Mouse (Mus musculus): Measurements from ENCODE around the gene Igdcc3. TPM values are rescaled to one million over a fixed set of nuclear protein-coding genes. Genes with fewer than 3 reads are reported as not detected.
"Not testable (repeated sequence)": the region's sequence is repeated elsewhere in the genome, so short reads cannot be mapped to it uniquely, and the experiment has no call there.

Igdcc3 gene
- polyA plus RNA-seq, 1 experiment from 2014 or later = 0.12 TPM

DNA sequence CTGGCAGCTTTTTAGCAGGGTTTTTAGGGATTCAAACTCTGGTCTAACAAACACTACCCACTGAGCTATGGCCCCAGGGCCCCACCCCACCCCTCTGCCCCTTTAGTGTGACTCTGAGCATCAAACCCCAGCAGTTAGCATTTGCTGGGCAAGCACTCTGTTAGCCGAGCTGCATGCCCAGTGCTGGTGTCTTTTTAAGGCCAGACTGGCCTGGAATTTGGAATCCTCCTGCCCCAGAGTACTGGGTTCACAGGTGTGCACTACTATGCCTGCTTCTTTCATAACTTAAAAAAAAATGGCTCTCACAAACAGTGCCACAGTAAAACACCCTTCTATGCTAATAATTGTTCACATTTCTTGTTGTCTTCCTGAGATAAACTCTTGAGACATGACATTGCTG is 77.9 kb downstream of the Igdcc3 start:
- Histone ChIP-seq H3K9me3 (ENCODE audit: control insufficient read depth, low read length) (no peaks in the 10 kb centered on the region), H3K4me2 (ENCODE audit: low read depth, low read length) (no peak overlapping the region), H3K27ac (ENCODE audit: low read length) (no peak overlapping the region), H3K36me3 (ENCODE audit: control insufficient read depth, insufficient read depth, low read length) (no peaks in the 10 kb centered on the region), H3K27me3 (replicated peaks; ENCODE audit: control insufficient read depth, insufficient read depth, low read length) (no peaks in the 10 kb centered on the region), H3K4me1 (ENCODE audit: control insufficient read depth, insufficient read depth, low read length) (peaks cover 18% of the 10 kb centered on the region), H3K4me3 (ENCODE audit: low read length) (no peak overlapping the region), H3K9ac (ENCODE audit: low read depth, low read length) (no peak overlapping the region)
- 62% methylated on average over 1 of the region's 1 CpGs for WGBS
- no peak for ATAC-seq

DNA sequence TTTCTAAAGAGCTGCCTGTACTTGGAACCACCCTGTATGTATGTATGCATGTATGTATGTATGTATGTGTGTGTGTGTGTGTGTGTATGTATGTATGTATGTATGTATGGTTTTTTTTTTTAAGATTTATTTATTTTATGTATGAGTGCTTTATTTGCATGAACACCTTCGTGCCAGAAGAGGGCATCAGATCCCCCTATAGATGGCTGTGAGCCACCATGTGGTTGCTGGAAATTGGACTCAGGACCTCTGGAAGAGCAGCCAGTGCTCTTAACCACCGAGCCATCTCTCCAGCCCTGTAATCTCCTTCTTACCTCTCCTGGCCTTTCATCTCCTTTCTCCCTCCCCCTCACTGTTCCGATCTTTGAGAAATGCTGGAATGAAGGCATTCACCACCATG is 79.4 kb downstream of the Igdcc3 start:
- not testable (repeated sequence) for H3K27ac ChIP-seq (ENCODE audit: low read length); H3K4me3 ChIP-seq (ENCODE audit: low read length); H3K9me3 ChIP-seq (ENCODE audit: control insufficient read depth, low read length); H3K4me2 ChIP-seq (ENCODE audit: low read depth, low read length); H3K9ac ChIP-seq (ENCODE audit: low read depth, low read length); ATAC-seq; H3K27me3 ChIP-seq (replicated peaks; ENCODE audit: control insufficient read depth, insufficient read depth, low read length); H3K36me3 ChIP-seq (ENCODE audit: control insufficient read depth, insufficient read depth, low read length)
- H3K4me1 ChIP-seq (ENCODE audit: control insufficient read depth, insufficient read depth, low read length) = peaks cover 18% of the 10 kb centered on the region
- 39% methylated on average over 3 of the region's 3 CpGs for WGBS

DNA sequence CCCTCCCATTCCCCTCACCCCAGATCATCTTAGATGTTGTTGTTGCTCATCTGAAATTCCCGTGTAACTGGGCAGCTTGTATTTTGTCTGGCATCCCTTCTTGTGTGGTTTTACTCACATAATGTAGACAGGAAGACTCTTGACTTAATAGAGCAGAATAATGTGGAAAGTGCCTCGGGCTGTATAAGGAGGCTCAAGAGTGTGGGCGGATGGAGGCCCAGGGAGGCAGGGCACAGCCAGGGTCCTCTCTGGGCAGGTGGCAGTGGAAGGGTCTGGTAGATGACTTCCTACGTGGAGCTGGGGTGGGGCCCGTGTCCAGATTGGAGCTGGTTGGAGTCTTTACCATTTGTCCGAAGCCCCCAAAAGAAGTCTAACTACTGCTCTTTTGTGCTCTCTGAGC is 82.9 kb downstream of the Igdcc3 start:
- Histone ChIP-seq H3K4me2 (ENCODE audit: low read depth, low read length) (no peak overlapping the region), H3K36me3 (ENCODE audit: control insufficient read depth, insufficient read depth, low read length) (no peaks in the 10 kb centered on the region), H3K27me3 (replicated peaks; ENCODE audit: control insufficient read depth, insufficient read depth, low read length) (no peaks in the 10 kb centered on the region), H3K9ac (ENCODE audit: low read depth, low read length) (no peak overlapping the region), H3K4me1 (ENCODE audit: control insufficient read depth, insufficient read depth, low read length) (no peaks in the 10 kb centered on the region), H3K9me3 (ENCODE audit: control insufficient read depth, low read length) (no peaks in the 10 kb centered on the region), H3K27ac (ENCODE audit: low read length) (no peak overlapping the region), H3K4me3 (ENCODE audit: low read length) (no peak overlapping the region)
- 78% methylated on average over 6 of the region's 6 CpGs for WGBS
- ATAC-seq = no peak

DNA sequence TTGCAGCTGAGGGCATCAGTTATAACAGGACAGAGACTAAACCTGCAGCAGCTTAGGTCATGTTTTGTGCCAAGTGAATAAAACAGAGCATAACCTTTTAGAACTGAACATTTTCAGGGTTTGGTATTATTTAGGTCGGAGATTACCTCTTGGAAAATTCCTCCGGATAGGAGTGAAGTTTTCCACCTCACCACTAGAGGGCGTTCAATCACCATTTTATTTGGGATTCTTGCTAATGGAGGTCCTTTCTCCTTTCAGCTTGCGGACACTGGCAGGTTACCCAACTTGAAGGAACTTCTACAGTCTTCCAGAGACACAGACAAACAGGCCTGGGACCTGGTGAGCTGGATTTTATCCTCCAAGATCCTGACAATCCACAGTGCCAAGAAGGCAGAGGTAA is 84.8 kb downstream of the Igdcc3 start:
- Histone ChIP-seq H3K27me3 (replicated peaks; ENCODE audit: control insufficient read depth, insufficient read depth, low read length) (no peaks in the 10 kb centered on the region), H3K27ac (ENCODE audit: low read length) (no peak overlapping the region), H3K9ac (ENCODE audit: low read depth, low read length) (no peak overlapping the region), H3K36me3 (ENCODE audit: control insufficient read depth, insufficient read depth, low read length) (0 out of 2 replicates have a peak, but pooled peaks cover 2% of the 10 kb centered on the region), H3K9me3 (ENCODE audit: control insufficient read depth, low read length) (no peaks in the 10 kb centered on the region), H3K4me2 (ENCODE audit: low read depth, low read length) (no peak overlapping the region), H3K4me3 (ENCODE audit: low read length) (no peak overlapping the region), H3K4me1 (ENCODE audit: control insufficient read depth, insufficient read depth, low read length) (no peaks in the 10 kb centered on the region)
- ATAC-seq = no peak
- 42% methylated on average over 4 of the region's 4 CpGs for WGBS

DNA sequence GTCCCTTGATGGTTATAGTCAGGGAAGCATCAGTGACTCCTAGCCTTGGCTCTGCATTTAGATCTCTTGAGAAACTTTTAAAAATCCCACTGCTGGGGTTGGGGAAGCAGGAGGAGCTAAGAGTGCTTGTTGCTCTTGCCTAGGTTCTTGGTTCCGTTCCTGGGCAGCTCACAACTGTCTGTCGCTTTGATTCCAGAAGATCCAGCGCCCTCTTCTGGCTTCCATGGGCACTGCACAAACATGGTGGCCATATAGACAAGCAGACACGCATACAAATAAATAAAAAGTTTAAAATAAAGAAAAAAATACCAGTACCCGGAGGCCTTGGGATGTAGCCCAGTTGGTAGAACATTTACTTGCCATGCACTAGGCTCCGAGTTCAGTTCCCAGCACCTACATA is 89.3 kb downstream of the Igdcc3 start:
- Histone ChIP-seq H3K27ac (ENCODE audit: low read length) (no peak overlapping the region), H3K27me3 (replicated peaks; ENCODE audit: control insufficient read depth, insufficient read depth, low read length) (no peaks in the 10 kb centered on the region), H3K4me3 (ENCODE audit: low read length) (no peak overlapping the region), H3K9me3 (ENCODE audit: control insufficient read depth, low read length) (no peaks in the 10 kb centered on the region), H3K36me3 (ENCODE audit: control insufficient read depth, insufficient read depth, low read length) (peaks cover 2% of the 10 kb centered on the region; the same call in 1 of the 2 replicates), H3K4me2 (ENCODE audit: low read depth, low read length) (no peak overlapping the region), H3K9ac (ENCODE audit: low read depth, low read length) (no peak overlapping the region), H3K4me1 (ENCODE audit: control insufficient read depth, insufficient read depth, low read length) (no peaks in the 10 kb centered on the region)
- ATAC-seq = no peak
- WGBS = 77% methylated on average over 6 of the region's 6 CpGs

DNA sequence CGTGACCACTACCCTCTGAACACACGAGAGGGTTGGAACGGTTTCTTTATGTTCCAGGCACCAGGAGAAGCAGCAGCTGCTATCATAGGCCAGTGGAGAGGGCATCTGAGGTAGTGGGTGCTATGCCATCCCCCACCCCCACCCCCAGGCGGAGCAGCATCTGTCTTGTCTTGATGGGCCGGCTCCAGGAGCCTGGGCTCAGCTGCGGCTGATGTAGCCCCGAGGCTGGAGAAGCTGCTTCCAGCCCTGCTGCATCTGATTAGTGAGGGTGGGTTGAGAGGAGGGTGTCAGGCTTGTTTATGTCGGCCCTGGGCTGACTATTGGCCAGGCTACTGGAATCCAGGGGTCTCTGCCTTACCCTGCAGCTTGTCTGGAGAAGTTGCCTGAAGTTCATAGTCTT is 90.3 kb downstream of the Igdcc3 start:
- 64% methylated on average over 8 of the region's 8 CpGs for WGBS
- Histone ChIP-seq H3K4me1 (ENCODE audit: control insufficient read depth, insufficient read depth, low read length) (no peaks in the 10 kb centered on the region), H3K27me3 (replicated peaks; ENCODE audit: control insufficient read depth, insufficient read depth, low read length) (no peaks in the 10 kb centered on the region), H3K36me3 (ENCODE audit: control insufficient read depth, insufficient read depth, low read length) (peaks cover 2% of the 10 kb centered on the region), H3K27ac (ENCODE audit: low read length) (no peak overlapping the region), H3K4me2 (ENCODE audit: low read depth, low read length) (no peak overlapping the region), H3K9me3 (ENCODE audit: control insufficient read depth, low read length) (no peaks in the 10 kb centered on the region), H3K9ac (ENCODE audit: low read depth, low read length) (no peak overlapping the region), H3K4me3 (ENCODE audit: low read length) (no peak overlapping the region)
- no peak for ATAC-seq

DNA sequence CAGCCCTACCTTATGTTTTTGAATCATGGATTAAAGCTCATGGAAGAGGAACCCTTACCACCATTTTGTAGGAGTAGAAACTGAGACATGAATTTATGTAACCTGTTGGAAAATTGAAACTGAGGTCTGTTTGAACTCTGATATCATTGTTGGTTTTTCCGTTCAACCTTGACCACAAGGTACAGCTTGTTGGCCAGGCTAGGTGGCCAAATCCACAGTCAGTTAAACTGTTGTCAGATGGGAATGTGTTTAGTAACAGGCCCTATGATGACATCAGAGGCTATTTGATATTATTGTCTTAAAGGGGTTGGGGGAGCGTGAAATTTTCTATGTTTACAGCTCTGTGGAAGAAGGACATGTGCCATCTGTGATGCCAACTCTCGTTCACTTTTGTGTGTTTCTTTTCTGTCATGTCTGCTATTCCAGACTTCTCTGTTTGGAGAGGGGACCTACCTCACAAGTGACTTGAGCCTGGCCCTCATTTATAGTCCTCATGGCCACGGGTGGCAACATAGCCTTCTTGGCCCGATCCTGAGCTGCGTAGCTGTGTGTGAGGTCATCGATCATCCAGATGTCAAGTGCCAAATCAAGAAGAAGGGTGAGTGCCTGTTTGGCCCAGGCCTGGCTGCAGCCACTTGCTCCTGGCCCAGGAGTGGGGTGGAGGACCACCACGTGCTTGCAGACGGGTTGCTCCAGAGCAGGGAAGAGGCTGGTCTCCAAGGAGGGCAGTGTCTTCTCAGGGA is 92.4 kb downstream of the Igdcc3 start:
- peaks cover 2% of the 10 kb centered on the region for H3K36me3 ChIP-seq (ENCODE audit: control insufficient read depth, insufficient read depth, low read length)

DNA sequence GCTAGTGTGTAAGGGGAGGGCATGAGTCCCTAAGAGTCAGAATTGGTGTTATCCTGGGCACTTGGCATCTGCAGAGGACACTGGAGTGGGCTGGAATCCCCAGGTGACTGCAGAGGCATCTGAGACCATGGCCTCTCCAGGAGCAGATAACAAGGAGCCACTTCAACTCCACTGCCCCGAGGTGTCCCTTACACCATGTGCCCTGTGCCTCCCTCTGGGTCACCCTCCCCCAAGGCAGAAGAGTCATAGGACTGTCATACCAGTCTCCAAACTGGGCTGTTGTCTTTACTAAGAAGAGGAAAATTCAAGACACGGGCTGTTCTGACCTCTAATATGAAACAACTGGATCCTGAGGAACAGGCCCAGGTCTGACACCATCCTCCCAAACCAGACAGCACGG is 93.7 kb downstream of the Igdcc3 start:
- Histone ChIP-seq H3K9me3 (ENCODE audit: control insufficient read depth, low read length) (no peaks in the 10 kb centered on the region), H3K36me3 (ENCODE audit: control insufficient read depth, insufficient read depth, low read length) (no peaks in the 10 kb centered on the region; the same call in none of the 2 replicates), H3K27ac (ENCODE audit: low read length) (no peak overlapping the region), H3K9ac (ENCODE audit: low read depth, low read length) (no peak overlapping the region), H3K27me3 (replicated peaks; ENCODE audit: control insufficient read depth, insufficient read depth, low read length) (no peaks in the 10 kb centered on the region; the same call in 1 of the 2 replicates), H3K4me3 (ENCODE audit: low read length) (no peak overlapping the region), H3K4me2 (ENCODE audit: low read depth, low read length) (no peak overlapping the region), H3K4me1 (ENCODE audit: control insufficient read depth, insufficient read depth, low read length) (peaks cover 13% of the 10 kb centered on the region)
- 66% methylated on average over 3 of the region's 3 CpGs for WGBS
- no peak for ATAC-seq

More for the DNA sequence above, 92.4 kb downstream of the Igdcc3 start:
- 87% methylated on average over 9 of the region's 9 CpGs for WGBS
- no peaks in the 10 kb centered on the region for H3K9me3 ChIP-seq (ENCODE audit: control insufficient read depth, low read length)
- no peak overlapping the region for H3K4me2 ChIP-seq (ENCODE audit: low read depth, low read length)
- H3K27me3 ChIP-seq (replicated peaks; ENCODE audit: control insufficient read depth, insufficient read depth, low read length) = no peaks in the 10 kb centered on the region
- peaks cover 6% of the 10 kb centered on the region; the same call in 1 of the 2 replicates for H3K4me1 ChIP-seq (ENCODE audit: control insufficient read depth, insufficient read depth, low read length)
- no peak overlapping the region for H3K9ac ChIP-seq (ENCODE audit: low read depth, low read length)
- no peak overlapping the region for H3K27ac ChIP-seq (ENCODE audit: low read length)
- ATAC-seq = no peak
- H3K4me3 ChIP-seq (ENCODE audit: low read length) = no peak overlapping the region

Measured in intestine, embryonic 16.5 days (tissue).